Mouse (Mus musculus) ES-Bruce4 (cell line): ENCODE results near the gene 4930404N11Rik. TPM values are rescaled to one million over a fixed set of nuclear protein-coding genes. Genes with fewer than 3 reads are reported as not detected.

Source experiments
- H3K27ac ChIP-seq: 2 replicates; pipeline ENCODE4 v1.5.1; 2012; ENCODE audit warnings: low read length, inconsistent platforms; ENCODE audit not compliant: insufficient read depth
- H3K27me3 ChIP-seq: 2 replicates; pipeline ENCODE4 v1.6.1; 2012; ENCODE audit warnings: mild to moderate bottlenecking, low read length, inconsistent platforms; ENCODE audit not compliant: control insufficient read depth, poor library complexity, insufficient read depth, severe bottlenecking
- H3K36me3 ChIP-seq: 2 replicates; pipeline ENCODE4 v1.6.1; 2012; ENCODE audit warnings: inconsistent platforms, mild to moderate bottlenecking, low read length, moderate library complexity; ENCODE audit not compliant: control insufficient read depth, poor library complexity, insufficient read depth, severe bottlenecking
- H3K4me1 ChIP-seq: one replicate; pipeline ENCODE4 v1.8.1; 2011; ENCODE audit warnings: low read length; ENCODE audit not compliant: control insufficient read depth, insufficient read depth
- H3K4me3 ChIP-seq: 2 replicates; pipeline ENCODE4 v1.5.1; 2011; ENCODE audit warnings: low read depth, mild to moderate bottlenecking, low read length
- H3K9ac ChIP-seq: 2 replicates; pipeline ENCODE4 v1.6.1; 2012; ENCODE audit warnings: low read depth, mild to moderate bottlenecking, inconsistent platforms; ENCODE audit not compliant: poor library complexity, severe bottlenecking
- H3K9me3 ChIP-seq: replicated peaks from 2 replicates; pipeline ENCODE4 v1.6.1; 2012; ENCODE audit warnings: mild to moderate bottlenecking, low read length, inconsistent platforms; ENCODE audit not compliant: control insufficient read depth, poor library complexity, insufficient read depth, severe bottlenecking
- CTCF ChIP-seq: IDR thresholded peaks from one replicate; pipeline ENCODE4 v1.8.1; 2011; ENCODE audit warnings: low read depth, low read length
- EP300 ChIP-seq: IDR thresholded peaks from 2 replicates; pipeline ENCODE4 v1.6.1; 2011; ENCODE audit warnings: low read depth, low read length; ENCODE audit not compliant: insufficient read depth
- POLR2A ChIP-seq: IDR thresholded peaks from one replicate; pipeline ENCODE4 v1.8.1; 2011; ENCODE audit warnings: low read length; ENCODE audit not compliant: insufficient read depth
- polyA plus RNA-seq: library from polyadenylated mRNA; stranded (reverse); fragments of >200 nt; gene quantifications from 2 replicates; pipeline ENCODE4 v1.2.4, GENCODE M21; 2011; ENCODE audit warnings: low read depth; ENCODE audit not compliant: missing spikeins, insufficient read depth, insufficient read length

Gene 4930404N11Rik
- polyA plus RNA-seq, 1 experiment, result not detected

GRCm38 (mm10) chr10:81375322-81375721 is 9.7 kb upstream of the 4930404N11Rik start:
- H3K9ac ChIP-seq, result no peak overlapping the region
- peaks cover 2% of the 10 kb centered on the region; the same call in 1 of the 2 replicates for H3K36me3 ChIP-seq
- no peak overlapping the region for H3K27ac ChIP-seq
- H3K27me3 ChIP-seq, result no peaks in the 10 kb centered on the region
- no peaks in the 10 kb centered on the region for H3K4me1 ChIP-seq
- H3K9me3 ChIP-seq, result no peaks in the 10 kb centered on the region
- no peak for TF ChIP-seq EP300
- TF ChIP-seq POLR2A, result no peak
- TF ChIP-seq CTCF, result no peak
- no peak overlapping the region for H3K4me3 ChIP-seq

DNA sequence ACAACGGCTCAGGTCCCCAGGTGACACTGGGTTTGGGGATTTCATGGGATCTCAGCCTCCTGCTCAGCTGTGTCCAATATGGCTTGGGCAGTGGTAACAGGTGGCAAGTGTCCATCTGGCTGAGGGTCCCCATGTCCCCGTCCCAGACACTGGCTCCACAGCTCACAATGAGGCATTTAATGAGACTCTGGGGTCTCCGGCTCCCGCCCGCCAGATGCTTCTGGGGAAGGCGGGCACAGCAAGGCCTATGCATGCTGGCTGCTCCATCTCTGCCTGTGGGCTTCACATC is 1.5 kb upstream of the 4930404N11Rik start:
- no peak overlapping the region for H3K4me3 ChIP-seq
- peaks cover 18% of the 10 kb centered on the region for H3K36me3 ChIP-seq
- TF ChIP-seq POLR2A (no peak), EP300 (no peak), CTCF (no peak)
- H3K4me1 ChIP-seq, result peaks cover 7% of the 10 kb centered on the region
- no peak overlapping the region for H3K27ac ChIP-seq
- H3K9me3 ChIP-seq, result no peaks in the 10 kb centered on the region
- H3K27me3 ChIP-seq, result no peaks in the 10 kb centered on the region
- H3K9ac ChIP-seq, result no peak overlapping the region

DNA sequence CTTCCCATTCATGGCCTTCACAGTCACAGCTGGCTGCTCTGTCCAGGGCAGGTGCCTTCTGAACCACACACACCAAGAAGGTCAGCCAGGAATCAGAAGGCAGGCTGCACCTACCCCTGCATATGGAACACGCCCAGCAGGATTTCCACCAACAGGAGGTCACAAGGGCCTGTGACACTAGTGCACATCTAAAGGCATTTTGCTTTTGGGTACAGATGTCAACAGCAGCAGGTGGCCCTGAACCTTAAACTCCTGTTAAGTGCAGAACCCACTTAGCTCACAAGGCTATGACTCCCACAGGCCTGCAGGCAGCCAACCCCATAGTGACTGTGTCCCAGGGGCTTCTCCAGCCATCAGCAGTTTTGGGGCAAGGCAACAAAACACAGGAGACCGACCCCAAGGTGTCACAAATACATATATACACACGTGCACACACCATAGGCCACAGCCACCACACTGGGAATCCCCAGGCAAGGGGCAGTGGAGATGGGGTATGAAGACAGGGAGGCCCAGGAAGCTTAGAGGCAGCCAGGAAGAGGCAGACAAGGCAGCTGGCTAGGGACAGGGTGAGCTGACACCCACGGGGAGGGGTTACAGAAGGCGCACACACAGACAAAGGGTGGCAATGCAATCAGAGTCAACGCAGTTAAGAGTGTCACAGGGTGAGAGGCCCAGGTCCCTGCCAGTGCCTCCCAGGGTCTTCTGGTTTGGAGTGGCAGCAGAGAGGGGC is 1.0 kb upstream of the 4930404N11Rik start:
- Histone ChIP-seq H3K4me3 (no peak overlapping the region), H3K27me3 (no peaks in the 10 kb centered on the region), H3K9me3 (no peaks in the 10 kb centered on the region), H3K4me1 (peaks cover 9% of the 10 kb centered on the region), H3K27ac (no peak overlapping the region), H3K9ac (no peak overlapping the region), H3K36me3 (peaks cover 18% of the 10 kb centered on the region)
- no peak for TF ChIP-seq POLR2A
- no peak for TF ChIP-seq EP300
- no peak for TF ChIP-seq CTCF

- no peak overlapping the region for H3K27ac ChIP-seq
- peaks cover 13% of the 10 kb centered on the region for H3K4me1 ChIP-seq
- H3K9me3 ChIP-seq, result no peaks in the 10 kb centered on the region
Observed at GRCm38 (mm10) chr10:81365073-81365472, 543 bp downstream of the 4930404N11Rik start.

DNA sequence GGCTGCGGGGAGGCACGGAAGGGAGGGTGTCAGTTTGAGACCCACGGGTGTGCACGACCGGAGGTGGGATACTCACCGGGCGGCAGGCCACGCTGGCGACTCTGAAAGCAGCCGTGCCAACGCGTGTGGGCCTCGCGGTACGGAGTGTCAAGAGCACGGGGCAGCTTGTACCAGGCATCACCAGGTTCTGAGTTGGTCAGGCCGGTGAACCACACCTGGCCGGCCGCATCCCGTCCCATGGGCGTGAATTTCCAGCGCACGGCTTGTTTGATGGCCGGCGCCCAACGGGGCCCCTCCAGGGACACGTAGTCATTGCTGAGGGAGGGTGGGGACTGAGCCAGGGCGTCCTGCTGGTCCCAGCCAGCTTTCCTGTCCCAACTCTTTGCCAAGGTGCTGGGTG is 950 bp downstream of the 4930404N11Rik start:
- H3K36me3 ChIP-seq, result peaks cover 10% of the 10 kb centered on the region
- H3K9ac ChIP-seq, result no peak overlapping the region
- TF ChIP-seq POLR2A (no peak), EP300 (no peak), CTCF (no peak)
- no peak overlapping the region for H3K4me3 ChIP-seq
- H3K4me1 ChIP-seq, result peaks cover 13% of the 10 kb centered on the region
- no peaks in the 10 kb centered on the region for H3K9me3 ChIP-seq
- no peaks in the 10 kb centered on the region for H3K27me3 ChIP-seq
- H3K27ac ChIP-seq, result no peak overlapping the region

More at GRCm38 (mm10) chr10:81365073-81365472, 543 bp downstream of the 4930404N11Rik start:
- TF ChIP-seq EP300 (no peak), CTCF (no peak), POLR2A (no peak)
- Histone ChIP-seq H3K27me3 (no peaks in the 10 kb centered on the region), H3K9ac (no peak overlapping the region), H3K36me3 (peaks cover 14% of the 10 kb centered on the region), H3K4me3 (no peak overlapping the region)
